Mouse (Mus musculus) heart, postnatal 25 days (tissue): ENCODE results near the gene Taar7a. TPM values are rescaled to one million over a fixed set of nuclear protein-coding genes. Genes with fewer than 3 reads are reported as not detected.

Experiments
- DNase-seq: peaks from one replicate; pipeline ENCODE4 v3.0.0; 2022; ENCODE audit warnings: low spot score
- intact Hi-C: fragments of 180-260 bp; cut with DNase I; formaldehyde crosslinking; loops from one replicate; pipeline ENCODE4 v1.15.1; 2025
- total RNA-seq, 2 experiments: library from RNA; stranded (reverse); gene quantifications; 2 replicates each; pipeline ENCODE4 v1.2.3; 2021

Gene Taar7a
- total RNA-seq, 2 experiments from 2014 or later, result not detected

- intact Hi-C loops, result no loop called here
- no peak for DNase-seq
These were observed 41.6 kb downstream of the Taar7a start for GRCm38 (mm10) chr10:23951714-23952113.

DNA sequence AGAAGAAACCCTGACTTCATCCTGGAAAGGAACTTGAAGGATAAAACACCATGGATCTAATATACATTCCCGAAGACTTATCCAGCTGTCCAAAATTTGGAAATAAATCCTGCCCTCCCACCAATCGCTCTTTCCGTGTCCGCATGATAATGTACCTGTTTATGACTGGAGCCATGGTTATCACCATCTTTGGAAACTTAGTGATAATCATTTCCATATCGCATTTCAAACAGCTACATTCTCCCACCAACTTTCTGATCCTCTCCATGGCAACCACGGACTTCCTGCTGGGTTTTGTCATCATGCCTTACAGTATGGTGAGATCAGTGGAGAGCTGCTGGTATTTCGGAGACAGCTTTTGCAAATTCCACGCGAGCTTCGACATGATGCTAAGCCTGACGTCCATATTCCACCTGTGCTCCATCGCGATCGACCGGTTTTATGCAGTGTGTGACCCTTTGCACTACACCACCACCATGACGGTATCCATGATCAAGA, 43.7 kb downstream of the Taar7a start, which contains the start of gene Taar3:
Gene Taar3, plus strand, starts transcription at position 51 of the 498 bp plus-strand sequence.
- intact Hi-C loops, result no loop called here
- DNase-seq, result no peak

- intact Hi-C loops, result no loop called here
- DNase-seq, result no peak
These were observed 45.3 kb downstream of the Taar7a start for GRCm38 (mm10) chr10:23948026-23948425.

- DNase-seq, result no peak
- intact Hi-C loops, result no loop called here
These were observed 50.8 kb downstream of the Taar7a start for GRCm38 (mm10) chr10:23942465-23942864.

Other genes with a start within 250 kb of the Taar7a start
- 100 to 1,000 TPM; 173 to 245 TPM for gene Rps12, start 206.2 kb downstream of the Taar7a start, total RNA-seq
- 10 to 100 TPM in 1 of 2 experiments, 1 to 10 TPM in 1; 8.6 to 10.2 TPM for gene Slc18b1, start 196.5 kb downstream of the Taar7a start, total RNA-seq
- not detected for gene Vnn3, start 142.0 kb downstream of the Taar7a start, total RNA-seq
- gene Vnn1, start 98.8 kb downstream of the Taar7a start, total RNA-seq, result under 1 TPM; 0.31 to 0.56 TPM
- not detected for gene Taar1, start 73.1 kb downstream of the Taar7a start, total RNA-seq
- not detected for gene Taar2, start 54.9 kb downstream of the Taar7a start, total RNA-seq
- gene Taar3, start 43.9 kb downstream of the Taar7a start, total RNA-seq, result not detected
- gene Taar4, start 33.0 kb downstream of the Taar7a start, total RNA-seq, result not detected
- not detected for gene Taar5, start 22.8 kb downstream of the Taar7a start, total RNA-seq
- not detected for gene Taar6, start 7.8 kb downstream of the Taar7a start, total RNA-seq
- gene Taar7b, start 6.5 kb upstream of the Taar7a start, total RNA-seq, result not detected
- gene Taar7d, start 33.7 kb upstream of the Taar7a start, total RNA-seq, result not detected
- gene Taar7e, start 44.1 kb upstream of the Taar7a start, total RNA-seq, result not detected
- not detected for gene Taar7f, start 56.0 kb upstream of the Taar7a start, total RNA-seq
- not detected for gene Taar8a, start 83.0 kb upstream of the Taar7a start, total RNA-seq
- gene Taar8b, start 98.8 kb upstream of the Taar7a start, total RNA-seq, result not detected
- not detected for gene Taar8c, start 108.4 kb upstream of the Taar7a start, total RNA-seq
- gene Taar9, start 116.1 kb upstream of the Taar7a start, total RNA-seq, result not detected
- gene Stx7, start 155.8 kb upstream of the Taar7a start, total RNA-seq, result 10 to 100 TPM; 41.5 to 47.2 TPM
- 1 to 10 TPM in 1 of 2 experiments, under 1 TPM in 1; 0.28 to 1.0 TPM for gene Moxd1, start 230.0 kb upstream of the Taar7a start, total RNA-seq